Mouse (Mus musculus) limb, embryonic 11.5 days (tissue): ENCODE measurements around the gene Atxn1. TPM values are rescaled to one million over a fixed set of nuclear protein-coding genes. Genes with fewer than 3 reads are reported as not detected.

Experiments
- ATAC-seq: fragments of 200-750 bp; cut with Nextera tagmentation; 2 replicates; pipeline ENCODE4 v1.8.0; 2017; ENCODE audit warnings: low read depth; ENCODE audit not compliant: insufficient number of reproducible peaks, low FRiP score, low TSS enrichment
- DNase-seq: peaks from one replicate; pipeline ENCODE4 v3.0.0-alpha.2; 2015; ENCODE audit warnings: low spot score
- H3K27ac ChIP-seq: fragments of 300-500 bp; sonication (generic); replicated peaks from 2 replicates; pipeline ENCODE4 v1.5.1; 2014; ENCODE audit warnings: low read depth, mild to moderate bottlenecking, low read length
- H3K27me3 ChIP-seq: fragments of 300-500 bp; sonication (generic); 2 replicates; pipeline ENCODE4 v1.6.1; 2014; ENCODE audit warnings: mild to moderate bottlenecking, low read length, mixed read lengths; ENCODE audit not compliant: control insufficient read depth, insufficient read depth
- H3K36me3 ChIP-seq: fragments of 300-500 bp; sonication (generic); 2 replicates; pipeline ENCODE4 v1.6.1; 2014; ENCODE audit warnings: mild to moderate bottlenecking, low read length, moderate library complexity, mixed read lengths; ENCODE audit not compliant: control insufficient read depth, insufficient read depth
- H3K4me1 ChIP-seq: fragments of 300-500 bp; sonication (generic); 2 replicates; pipeline ENCODE4 v1.6.1; 2014; ENCODE audit warnings: low read length, mixed read lengths; ENCODE audit not compliant: control insufficient read depth, insufficient read depth
- H3K4me2 ChIP-seq: fragments of 300-500 bp; sonication (generic); 2 replicates; pipeline ENCODE4 v1.6.1; 2014; ENCODE audit warnings: low read depth, mild to moderate bottlenecking, moderate library complexity; ENCODE audit not compliant: severe bottlenecking
- H3K4me3 ChIP-seq: fragments of 300-500 bp; sonication (generic); 2 replicates; pipeline ENCODE4 v1.5.1; 2014; ENCODE audit warnings: low read depth, low read length
- H3K9ac ChIP-seq: fragments of 300-500 bp; sonication (generic); 2 replicates; pipeline ENCODE4 v1.6.1; 2014; ENCODE audit warnings: mild to moderate bottlenecking, low read length
- H3K9me3 ChIP-seq: fragments of 300-500 bp; sonication (generic); 2 replicates; pipeline ENCODE4 v1.6.1; 2016; ENCODE audit warnings: low read length; ENCODE audit not compliant: control insufficient read depth
- WGBS: fragments of 180-500 bp; shearing (Covaris S2); extraction: QIAGEN DNeasy Blood & Tissue Kit; methylation state at CpG from one replicate; pipeline ENCODE4 v1.1.7; 2014; 5-methylcytosine and 5-hydroxymethylcytosine counted together
- polyA plus RNA-seq: library from polyadenylated mRNA; unstranded; fragments of >200 nt; fragmentation: Nextera tagmentation; extraction: Ambion mirVana; gene quantifications from 2 replicates; pipeline ENCODE4 v1.2.1, GENCODE M21; 2014

The Atxn1 gene
- polyA plus RNA-seq, 1 experiment from 2014 or later: 1.5 TPM

- 83% methylated on average over 3 of the region's 3 CpGs for WGBS
Measured at GRCm38 (mm10) chr13:45698982-45699381, 265.8 kb downstream of the Atxn1 start.

GRCm38 (mm10) chr13:45696009-45696408 lies 268.8 kb downstream of the Atxn1 start:
- H3K9me3 ChIP-seq: no peaks in the 10 kb centered on the region
- H3K9ac ChIP-seq: no peak overlapping the region
- ATAC-seq (no peak), DNase-seq (no peak)
- WGBS: 93% methylated on average over 6 of the region's 6 CpGs
- no peaks in the 10 kb centered on the region for H3K36me3 ChIP-seq
- no peak overlapping the region for H3K4me3 ChIP-seq
- H3K4me1 ChIP-seq: 0 out of 2 replicates have a peak, but pooled peaks cover 2% of the 10 kb centered on the region
- H3K27me3 ChIP-seq: no peaks in the 10 kb centered on the region
- H3K27ac ChIP-seq: no peak overlapping the region
- no peak overlapping the region for H3K4me2 ChIP-seq

More at GRCm38 (mm10) chr13:45698982-45699381, 265.8 kb downstream of the Atxn1 start:
- no peaks in the 10 kb centered on the region for H3K9me3 ChIP-seq
- H3K9ac ChIP-seq: no peak overlapping the region
- DNase-seq (no peak), ATAC-seq (no peak)
- H3K36me3 ChIP-seq: no peaks in the 10 kb centered on the region
- no peak overlapping the region for H3K4me2 ChIP-seq
- H3K4me1 ChIP-seq: 0 out of 2 replicates have a peak, but pooled peaks cover 2% of the 10 kb centered on the region
- H3K27me3 ChIP-seq: no peaks in the 10 kb centered on the region
- no peak overlapping the region for H3K27ac ChIP-seq
- no peak overlapping the region for H3K4me3 ChIP-seq

GRCm38 (mm10) chr13:45694921-45695437 lies 269.8 kb downstream of the Atxn1 start:
- WGBS: 89% methylated on average over 12 of the region's 12 CpGs
- H3K4me1 ChIP-seq: 0 out of 2 replicates have a peak, but pooled peaks cover 2% of the 10 kb centered on the region
- no peak overlapping the region for H3K27ac ChIP-seq
- no peaks in the 10 kb centered on the region for H3K36me3 ChIP-seq
- no peak for DNase-seq
- no peaks in the 10 kb centered on the region for H3K27me3 ChIP-seq
- no peak overlapping the region for H3K4me2 ChIP-seq
- no peak overlapping the region for H3K9ac ChIP-seq
- no peak for ATAC-seq
- no peaks in the 10 kb centered on the region for H3K9me3 ChIP-seq
- H3K4me3 ChIP-seq: no peak overlapping the region

GRCm38 (mm10) chr13:45693953-45694352 lies 270.9 kb downstream of the Atxn1 start:
- Histone ChIP-seq H3K4me1 (no peaks in the 10 kb centered on the region), H3K27me3 (no peaks in the 10 kb centered on the region), H3K27ac (no peak overlapping the region), H3K36me3 (no peaks in the 10 kb centered on the region), H3K9me3 (no peaks in the 10 kb centered on the region), H3K4me3 (no peak overlapping the region), H3K9ac (no peak overlapping the region), H3K4me2 (no peak overlapping the region)
- DNase-seq: no peak
- 91% methylated on average over 9 of the region's 9 CpGs for WGBS
- no peak for ATAC-seq

- DNase-seq (no peak), ATAC-seq (no peak)
- no peak overlapping the region for H3K4me3 ChIP-seq
- WGBS: 74% methylated on average over 11 of the region's 11 CpGs
- no peak overlapping the region for H3K27ac ChIP-seq
- H3K9me3 ChIP-seq: no peaks in the 10 kb centered on the region
- no peaks in the 10 kb centered on the region for H3K36me3 ChIP-seq
- no peak overlapping the region for H3K9ac ChIP-seq
- H3K27me3 ChIP-seq: no peaks in the 10 kb centered on the region
- H3K4me1 ChIP-seq: no peaks in the 10 kb centered on the region
- H3K4me2 ChIP-seq: no peak overlapping the region
Measured at GRCm38 (mm10) chr13:45693534-45693933, 271.3 kb downstream of the Atxn1 start.

- 86% methylated on average over 4 of the region's 4 CpGs for WGBS
- ATAC-seq (no peak), DNase-seq (no peak)
- Histone ChIP-seq H3K4me3 (no peak overlapping the region), H3K9me3 (no peaks in the 10 kb centered on the region), H3K4me2 (no peak overlapping the region), H3K36me3 (no peaks in the 10 kb centered on the region), H3K27ac (no peak overlapping the region), H3K27me3 (no peaks in the 10 kb centered on the region), H3K4me1 (no peaks in the 10 kb centered on the region), H3K9ac (no peak overlapping the region)
Measured at GRCm38 (mm10) chr13:45693126-45693525, 271.7 kb downstream of the Atxn1 start.

- no peak overlapping the region for H3K9ac ChIP-seq
- H3K27ac ChIP-seq: no peak overlapping the region
- H3K36me3 ChIP-seq: no peaks in the 10 kb centered on the region
- ATAC-seq (no peak), DNase-seq (no peak)
- no peaks in the 10 kb centered on the region for H3K27me3 ChIP-seq
- H3K4me1 ChIP-seq: no peaks in the 10 kb centered on the region
- no peaks in the 10 kb centered on the region for H3K9me3 ChIP-seq
- no peak overlapping the region for H3K4me2 ChIP-seq
- no peak overlapping the region for H3K4me3 ChIP-seq
- 84% methylated on average over 9 of the region's 9 CpGs for WGBS
Measured at GRCm38 (mm10) chr13:45692440-45692839, 272.4 kb downstream of the Atxn1 start.

GRCm38 (mm10) chr13:45690426-45690825 lies 274.4 kb downstream of the Atxn1 start:
- no peak overlapping the region for H3K9ac ChIP-seq
- H3K9me3 ChIP-seq: no peaks in the 10 kb centered on the region
- H3K4me2 ChIP-seq: no peak overlapping the region
- ATAC-seq (no peak), DNase-seq (no peak)
- H3K4me3 ChIP-seq: no peak overlapping the region
- H3K27ac ChIP-seq: no peak overlapping the region
- H3K27me3 ChIP-seq: no peaks in the 10 kb centered on the region
- 89% methylated on average over 1 of the region's 1 CpGs for WGBS
- H3K4me1 ChIP-seq: no peaks in the 10 kb centered on the region
- H3K36me3 ChIP-seq: no peaks in the 10 kb centered on the region

GRCm38 (mm10) chr13:45688864-45689263 lies 275.9 kb downstream of the Atxn1 start:
- H3K4me1 ChIP-seq: no peaks in the 10 kb centered on the region
- H3K9me3 ChIP-seq: no peaks in the 10 kb centered on the region
- no peak overlapping the region for H3K4me3 ChIP-seq
- H3K36me3 ChIP-seq: no peaks in the 10 kb centered on the region
- no peak overlapping the region for H3K4me2 ChIP-seq
- ATAC-seq (no peak), DNase-seq (no peak)
- H3K27ac ChIP-seq: no peak overlapping the region
- 73% methylated on average over 2 of the region's 2 CpGs for WGBS
- no peaks in the 10 kb centered on the region for H3K27me3 ChIP-seq
- H3K9ac ChIP-seq: no peak overlapping the region
